ENCODE assay signal across 12 mouse cellular contexts in the genomic region with DNA sequence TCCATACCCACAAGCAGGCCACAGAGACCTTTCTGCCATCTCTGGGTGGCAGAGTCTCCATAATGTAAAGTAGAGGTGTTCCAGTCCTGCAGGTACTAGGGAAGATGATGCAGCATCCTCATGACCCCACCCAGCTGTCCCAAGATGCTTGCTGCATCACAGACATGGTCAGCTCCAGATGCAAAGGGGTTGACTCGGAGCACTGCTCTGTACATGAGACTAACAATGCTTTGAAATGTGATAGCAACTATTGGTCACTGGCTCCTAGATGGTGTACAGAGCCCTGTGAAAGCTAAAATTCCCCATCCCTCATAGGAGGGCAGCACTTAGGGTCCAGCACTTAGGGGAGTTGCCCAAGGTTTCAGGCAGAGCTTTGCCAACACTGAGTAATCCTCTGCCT. TPM values are rescaled to one million over a fixed set of nuclear protein-coding genes. Genes with fewer than 3 reads are reported as not detected.
A peak's percentile ranks its signal among the peaks of the same experiment; 100 is the strongest.
DNase-seq lines count a peak whose midpoint lies in the region; ATAC-seq and TF ChIP-seq lines count a peak whose summit lies in the region.
"Had no signal": no experiment of that assay in that cellular context is flagged by ENCODE, and none has a peak within 500 bp of the region (broad histone marks: within the 10 kb centered on the region; RNA-seq: fewer than 3 reads in every experiment).

No protein-coding gene starts in this region.

- intact Hi-C loops in heart, adult 2 months (cut with DNase I), result loop anchor here (2.0 kb wide), 1 partner anchor 59 kb away; the partner anchor contains the start of genes Rangap1 and Zc3h7b
- intact Hi-C loops in heart, postnatal 10 days (cut with DNase I), result no loop called here
- intact Hi-C loops in left cerebral cortex, adult 2 months (cut with DNase I), result no loop called here

- peaks cover 27% of the 10 kb centered on the region for H3K4me1 ChIP-seq in heart, adult 2 months (ENCODE audit: control insufficient read depth, insufficient read depth, low read length)
- peaks cover 34% of the 10 kb centered on the region for H3K4me1 ChIP-seq in neural tube, embryonic 15.5 days
- H3K4me1 ChIP-seq in stomach, postnatal 0 days (replicated peaks; ENCODE audit: control insufficient read depth, insufficient read depth), result peaks cover 8% of the 10 kb centered on the region; the same call in 1 of the 2 replicates

- TF ChIP-seq EP300 in heart, adult 2 months (IDR thresholded peaks at IDR 0.05; ENCODE audit: insufficient read depth, low read depth, low read length), result no peak
- TF ChIP-seq EP300 in stomach, postnatal 0 days (optimal IDR thresholded peaks at IDR 0.05), result no peak

- peak overlapping the region; percentile 5; the same call in 1 of the 2 replicates for H3K4me3 ChIP-seq in heart, adult 2 months
- peak overlapping the region; percentile 65 for H3K4me3 ChIP-seq in left cerebral cortex, adult 2 months
- H3K4me3 ChIP-seq in neural tube, embryonic 15.5 days (replicated peaks), result no peak overlapping the region
- H3K4me3 ChIP-seq in stomach, postnatal 0 days (ENCODE audit: low read depth, low read length), result 0 out of 2 replicates have a peak overlapping the region, but pooled peaks have one; percentile 46
- H3K4me3 ChIP-seq: neural tube, embryonic 13.5 days had no signal

- H3K27me3 ChIP-seq in heart, adult 2 months (ENCODE audit: control insufficient read depth, insufficient read depth, low read length), result no peaks in the 10 kb centered on the region
- H3K27me3 ChIP-seq in neural tube, embryonic 15.5 days (replicated peaks), result no peaks in the 10 kb centered on the region
- no peaks in the 10 kb centered on the region for H3K27me3 ChIP-seq in stomach, postnatal 0 days (ENCODE audit: control insufficient read depth, insufficient read depth, low read length)

- H3K27ac ChIP-seq in heart, adult 2 months, result peak overlapping the region; percentile 44
- H3K27ac ChIP-seq in left cerebral cortex, adult 2 months, result peak overlapping the region; percentile 99
- H3K27ac ChIP-seq in neural tube, embryonic 15.5 days (replicated peaks), result no peak overlapping the region
- H3K27ac ChIP-seq in stomach, postnatal 0 days (replicated peaks), result no peak overlapping the region; the same call in 1 of the 2 replicates
- H3K27ac ChIP-seq: neural tube, embryonic 13.5 days had no signal

- no peak for ATAC-seq in neural tube, embryonic 15.5 days (ENCODE audit: low FRiP score)
- ATAC-seq in stomach, postnatal 0 days (ENCODE audit: low FRiP score, low TSS enrichment), result no peak
- ATAC-seq in CD4-positive, CD25-positive, alpha-beta regulatory T cell, adult 4 months, result no peak
- ATAC-seq: midbrain, embryonic 16.5 days had no signal

- peak overlapping the region; percentile 69; the same call in 1 of the 2 replicates for H3K4me2 ChIP-seq in neural tube, embryonic 15.5 days
- H3K4me2 ChIP-seq in stomach, postnatal 0 days (replicated peaks; ENCODE audit: low read depth), result peak overlapping the region; percentile 77

- peak overlapping the region; percentile 11; the same call in 1 of the 2 replicates for H3K9ac ChIP-seq in heart, adult 2 months (ENCODE audit: low read depth, low read length)
- no peak overlapping the region for H3K9ac ChIP-seq in neural tube, embryonic 15.5 days (replicated peaks)
- no peak overlapping the region; the same call in 1 of the 2 replicates for H3K9ac ChIP-seq in stomach, postnatal 0 days (ENCODE audit: low read length)
- H3K9ac ChIP-seq: neural tube, embryonic 13.5 days had no signal

- no peaks in the 10 kb centered on the region for H3K9me3 ChIP-seq in neural tube, embryonic 15.5 days (replicated peaks)
- no peaks in the 10 kb centered on the region for H3K9me3 ChIP-seq in stomach, postnatal 0 days (ENCODE audit: control insufficient read depth, low read length)
- H3K9me3 ChIP-seq: neural tube, embryonic 13.5 days had no signal

- no peak for DNase-seq in heart, adult 2 months
- no peak for DNase-seq in heart, postnatal 10 days
- DNase-seq in left cerebral cortex, adult 2 months (ENCODE audit: extremely low spot score in 1 of 2, low spot score in 2 of 2), result no peak
- DNase-seq in left cerebral cortex, adult 11 months (ENCODE audit: low spot score), result no peak
- no peak for DNase-seq in neural tube, embryonic 10.5 days (ENCODE audit: extremely low spot score, low spot score)
- no peak for DNase-seq in stomach, postnatal 0 days (ENCODE audit: low spot score)
- DNase-seq: kidney, postnatal 4 days; thymus, postnatal 4 days had no signal

- WGBS in heart, adult 2 months, result 64% methylated on average over 1 of the region's 1 CpGs
- 86% methylated on average over 1 of the region's 1 CpGs for WGBS in neural tube, embryonic 15.5 days
- WGBS in stomach, postnatal 0 days, result 59% methylated on average over 1 of the region's 1 CpGs

- H3K79me2 ChIP-seq in heart, adult 2 months (replicated peaks; ENCODE audit: control insufficient read depth, insufficient read depth, low read length), result no peaks in the 10 kb centered on the region

- 0 out of 2 replicates have a peak, but pooled peaks have one; percentile 9 for TF ChIP-seq POLR2A in heart, adult 2 months (IDR thresholded peaks at IDR 0.05; ENCODE audit: insufficient read depth, low read depth, low read length)

- TF ChIP-seq CTCF in heart, adult 2 months (IDR thresholded peaks at IDR 0.05), result no peak
- no peak for TF ChIP-seq CTCF in left cerebral cortex, adult 2 months (IDR thresholded peaks at IDR 0.05)
- no peak for TF ChIP-seq CTCF in stomach, postnatal 0 days (IDR thresholded peaks at IDR 0.05; ENCODE audit: low read depth)

- H3K36me3 ChIP-seq in heart, adult 2 months (ENCODE audit: control insufficient read depth, insufficient read depth, low read length), result peaks cover 19% of the 10 kb centered on the region
- no peaks in the 10 kb centered on the region for H3K36me3 ChIP-seq in neural tube, embryonic 15.5 days
- H3K36me3 ChIP-seq in stomach, postnatal 0 days (ENCODE audit: control insufficient read depth, insufficient read depth, low read length), result no peaks in the 10 kb centered on the region
- H3K36me3 ChIP-seq: neural tube, embryonic 13.5 days had no signal

RNA-seq across cellular contexts. Expression of gene Tef, which starts 2.0 kb away (rescaled TPM):
- 100 to 1,000 TPM in 1 of 2 experiments, 10 to 100 TPM in 1; 46.7 to 127 TPM for total RNA-seq in heart, adult 2 months (2021)
- polyA plus RNA-seq in heart, adult 2 months (2012; rRNA removed), result 76.7 and 100 TPM in 2 replicates
- total RNA-seq in heart, postnatal 10 days (2021), result 10 to 100 TPM; 51.7 to 74.0 TPM
- 100 to 1,000 TPM; 220 to 228 TPM for total RNA-seq in left cerebral cortex, adult 2 months (2021)
- 20.5 and 21.0 TPM in 2 replicates for polyA plus RNA-seq in neural tube, embryonic 15.5 days (2015; fragmentation: Nextera tagmentation; extraction: Ambion mirVana)
- polyA plus RNA-seq in stomach, postnatal 0 days (2015; fragmentation: Nextera tagmentation; extraction: Ambion mirVana), result 17.1 and 21.2 TPM in 2 replicates
- 10 to 100 TPM; 10.2 to 13.9 TPM for polyA plus RNA-seq in CD4-positive, CD25-positive, alpha-beta regulatory T cell, adult 4 months (2017; shearing (Covaris generic))

RNA-seq across cellular contexts. Expression of gene Tob2, which starts 54.4 kb away (rescaled TPM):
- 100 to 1,000 TPM; 101 to 114 TPM for total RNA-seq in heart, adult 2 months (2021)
- polyA plus RNA-seq in heart, adult 2 months (2012; rRNA removed), result 39.4 and 49.7 TPM in 2 replicates
- total RNA-seq in heart, postnatal 10 days (2021), result 10 to 100 TPM; 56.5 to 78.6 TPM
- 10 to 100 TPM; 34.8 to 41.4 TPM for total RNA-seq in left cerebral cortex, adult 2 months (2021)
- polyA plus RNA-seq in neural tube, embryonic 15.5 days (2015; fragmentation: Nextera tagmentation; extraction: Ambion mirVana), result 14.7 and 16.1 TPM in 2 replicates
- polyA plus RNA-seq in stomach, postnatal 0 days (2015; fragmentation: Nextera tagmentation; extraction: Ambion mirVana), result 18.8 and 20.5 TPM in 2 replicates
- polyA plus RNA-seq in CD4-positive, CD25-positive, alpha-beta regulatory T cell, adult 4 months (2017; shearing (Covaris generic)), result 10 to 100 TPM; 37.2 to 42.7 TPM

RNA-seq across cellular contexts. Expression of gene Rangap1, which starts 58.8 kb away (rescaled TPM):
- 10 to 100 TPM; 25.7 to 27.3 TPM for total RNA-seq in heart, adult 2 months (2021)
- polyA plus RNA-seq in heart, adult 2 months (2012; rRNA removed), result 14.1 and 19.1 TPM in 2 replicates
- 10 to 100 TPM; 41.5 to 43.3 TPM for total RNA-seq in heart, postnatal 10 days (2021)
- total RNA-seq in left cerebral cortex, adult 2 months (2021), result 100 to 1,000 TPM; 214 to 229 TPM
- polyA plus RNA-seq in neural tube, embryonic 15.5 days (2015; fragmentation: Nextera tagmentation; extraction: Ambion mirVana), result 127 and 128 TPM in 2 replicates
- 39.0 and 40.2 TPM in 2 replicates for polyA plus RNA-seq in stomach, postnatal 0 days (2015; fragmentation: Nextera tagmentation; extraction: Ambion mirVana)
- polyA plus RNA-seq in CD4-positive, CD25-positive, alpha-beta regulatory T cell, adult 4 months (2017; shearing (Covaris generic)), result 10 to 100 TPM; 43.0 to 54.0 TPM

RNA-seq across cellular contexts. Expression of gene Zc3h7b, which starts 59.3 kb away (rescaled TPM):
- 10 to 100 TPM; 65.5 to 74.9 TPM for total RNA-seq in heart, adult 2 months (2021)
- 30.9 and 35.9 TPM in 2 replicates for polyA plus RNA-seq in heart, adult 2 months (2012; rRNA removed)
- 10 to 100 TPM; 83.1 to 91.3 TPM for total RNA-seq in heart, postnatal 10 days (2021)
- total RNA-seq in left cerebral cortex, adult 2 months (2021), result 100 to 1,000 TPM; 160 to 179 TPM
- polyA plus RNA-seq in neural tube, embryonic 15.5 days (2015; fragmentation: Nextera tagmentation; extraction: Ambion mirVana), result 41.7 and 41.9 TPM in 2 replicates
- 9.1 and 11.1 TPM in 2 replicates for polyA plus RNA-seq in stomach, postnatal 0 days (2015; fragmentation: Nextera tagmentation; extraction: Ambion mirVana)
- polyA plus RNA-seq in CD4-positive, CD25-positive, alpha-beta regulatory T cell, adult 4 months (2017; shearing (Covaris generic)), result 1 to 10 TPM; 5.4 to 7.3 TPM

Comparison
In these comparisons a context has a peak if more than half of its experiments do, and no peak if none do; other contexts are left out.
1. H3K27ac ChIP-seq: peak in heart, adult 2 months (single experiment) and left cerebral cortex, adult 2 months (single experiment); none in neural tube, embryonic 15.5 days (single experiment) and stomach, postnatal 0 days (single experiment).